Mouse (Mus musculus): ENCODE data around the gene Gm20662. TPM values are rescaled to one million over a fixed set of nuclear protein-coding genes. Genes with fewer than 3 reads are reported as not detected.
A peak's percentile ranks its signal among the peaks of the same experiment; 100 is the strongest.
"Not testable (repeated sequence)": the region's sequence is repeated elsewhere in the genome, so short reads cannot be mapped to it uniquely, and the experiment has no call there.

Gene Gm20662
- total RNA-seq, 2 experiments from 2014 or later, result not detected

GRCm38 (mm10) chr9:108001922-108002770 lies 6.0 kb downstream of the Gm20662 start, which contains the start of gene Ip6k1:
Gene Ip6k1 (plus strand): TSS chr9:108002501.
- peak; percentile 99 for ATAC-seq (replicated peaks; ENCODE audit: low FRiP score, low TSS enrichment, poor library complexity, severe bottlenecking)

DNA sequence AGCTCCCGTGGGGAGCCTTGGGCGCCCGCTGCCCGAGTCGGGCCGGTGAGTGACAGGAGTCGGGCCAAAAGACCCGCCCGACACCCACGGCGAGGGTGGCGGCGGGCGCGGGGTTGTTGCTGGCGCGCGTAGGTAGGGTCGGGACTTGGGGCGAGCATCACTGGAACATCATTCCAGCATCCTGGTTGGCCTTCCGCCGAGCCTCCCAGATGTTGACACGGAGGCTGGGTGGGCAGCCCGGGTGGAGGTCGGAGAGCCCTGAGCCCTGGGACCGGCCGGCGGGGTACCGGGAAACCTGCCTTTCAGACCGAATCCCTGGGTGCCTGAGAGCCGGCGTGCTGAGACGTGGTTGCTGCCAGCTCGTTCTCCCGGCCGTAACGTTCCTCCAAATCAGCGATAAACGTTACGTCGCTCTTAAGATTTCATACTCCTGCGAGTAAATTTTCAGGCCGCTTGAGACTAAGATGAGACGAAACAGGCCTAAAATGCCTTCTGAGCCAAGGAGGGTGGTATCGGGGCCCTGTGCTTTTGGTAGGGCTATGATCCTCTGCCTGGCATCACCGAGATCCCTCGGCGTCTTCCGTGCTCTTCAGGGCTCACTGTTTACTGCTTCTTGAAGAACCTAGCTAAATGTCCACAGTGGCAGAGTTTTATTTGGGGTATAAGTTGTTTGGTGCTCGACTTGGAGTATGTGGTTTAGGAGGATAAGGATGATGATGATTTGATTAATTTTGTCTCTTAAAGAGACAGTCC lies 6.8 kb downstream of the Gm20662 start:
- peak; percentile 6; the same call in 1 of the 2 replicates for ATAC-seq (replicated peaks; ENCODE audit: low FRiP score, low TSS enrichment, poor library complexity, severe bottlenecking)

GRCm38 (mm10) chr9:108003531-108003890 lies 7.4 kb downstream of the Gm20662 start:
- ATAC-seq (replicated peaks; ENCODE audit: low FRiP score, low TSS enrichment, poor library complexity, severe bottlenecking), result no peak

DNA sequence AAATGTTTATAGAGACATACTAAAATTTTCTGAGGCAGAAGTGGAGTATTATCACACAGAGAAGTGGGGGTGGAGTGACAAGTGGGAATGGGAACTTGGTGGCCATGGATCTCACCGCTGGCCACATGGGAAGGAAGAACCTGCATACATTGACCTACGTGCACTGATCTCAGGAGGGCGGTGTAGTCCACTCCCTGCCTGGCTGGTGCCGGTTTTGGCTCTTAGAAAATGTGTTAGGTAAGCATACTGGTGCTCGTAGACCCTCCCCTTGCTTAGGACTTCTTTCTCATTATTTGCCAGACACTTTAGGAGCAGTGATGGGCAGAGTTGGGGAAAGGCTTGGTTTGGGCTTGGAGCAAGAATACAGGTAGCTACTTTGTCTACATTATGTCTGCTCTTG lies 11.9 kb downstream of the Gm20662 start:
- ATAC-seq (replicated peaks; ENCODE audit: low FRiP score, low TSS enrichment, poor library complexity, severe bottlenecking), result no peak

DNA sequence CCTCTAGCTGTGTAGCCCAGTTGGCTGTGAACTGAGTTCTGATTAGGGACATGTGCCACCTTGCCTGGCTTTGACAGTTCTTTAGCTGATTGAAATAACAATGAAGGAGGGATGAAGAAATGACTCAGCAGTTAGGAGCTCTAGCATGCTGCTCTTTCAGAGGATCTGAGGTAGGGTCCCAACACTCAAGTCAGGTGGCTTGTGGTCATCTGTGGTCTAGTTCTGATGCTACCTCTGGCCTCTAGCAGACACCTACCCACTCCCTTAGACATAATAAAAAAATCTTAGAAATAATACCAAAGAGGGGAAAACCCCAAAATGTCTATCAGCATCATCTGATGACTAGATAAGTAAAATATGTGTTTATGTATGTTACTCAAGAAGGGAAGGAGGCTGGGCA lies 14.2 kb downstream of the Gm20662 start:
- ATAC-seq (replicated peaks; ENCODE audit: low FRiP score, low TSS enrichment, poor library complexity, severe bottlenecking), result 0 out of 2 replicates have a peak, but pooled peaks have one; percentile 43

DNA sequence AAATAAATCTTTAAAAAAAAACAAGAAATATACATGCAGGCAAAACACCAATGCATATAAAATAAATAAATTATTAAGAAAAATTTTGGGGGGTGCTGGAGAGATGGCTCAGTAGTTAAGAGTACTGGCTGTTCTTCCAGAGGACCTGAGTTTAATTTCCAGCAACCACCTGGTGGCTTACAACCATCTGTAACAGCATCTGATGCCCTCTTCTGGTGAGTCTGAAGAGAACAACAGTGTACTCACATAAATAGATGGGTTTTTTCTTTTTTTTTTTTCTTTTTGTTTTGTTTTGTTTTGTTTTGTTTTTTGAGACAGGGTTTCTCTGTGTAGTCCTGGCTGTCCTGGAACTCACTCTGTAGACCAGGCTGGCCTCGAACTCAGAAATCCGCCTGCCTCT lies 17.4 kb downstream of the Gm20662 start:
- not testable (repeated sequence) for ATAC-seq (replicated peaks; ENCODE audit: low FRiP score, low TSS enrichment, poor library complexity, severe bottlenecking)

DNA sequence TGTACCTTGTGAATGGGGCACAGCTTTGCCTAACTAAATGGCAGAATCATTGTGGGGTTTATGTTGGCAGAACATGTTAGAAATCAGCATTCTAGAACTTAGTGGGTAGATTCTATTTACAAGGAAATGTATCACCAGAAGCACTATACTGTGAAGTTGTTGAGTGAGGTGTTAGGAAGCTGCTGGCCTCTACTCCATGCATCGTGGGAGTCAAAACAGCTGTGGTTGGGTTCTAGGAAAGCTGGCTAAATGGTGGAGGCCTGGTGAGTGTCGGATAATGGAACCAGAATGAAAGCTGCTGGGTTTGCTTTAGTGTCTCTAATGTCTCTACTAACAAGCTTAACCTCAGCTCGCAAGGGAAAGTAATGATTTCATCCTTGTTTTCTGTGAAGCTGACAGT lies 21.0 kb downstream of the Gm20662 start:
- no peak for ATAC-seq (replicated peaks; ENCODE audit: low FRiP score, low TSS enrichment, poor library complexity, severe bottlenecking)

- no peak for ATAC-seq (replicated peaks; ENCODE audit: low FRiP score, low TSS enrichment, poor library complexity, severe bottlenecking)
Observed at GRCm38 (mm10) chr9:108020741-108021140, 24.6 kb downstream of the Gm20662 start.

- ATAC-seq (replicated peaks; ENCODE audit: low FRiP score, low TSS enrichment, poor library complexity, severe bottlenecking), result no peak
Observed at GRCm38 (mm10) chr9:108023216-108023615, 27.1 kb downstream of the Gm20662 start.

GRCm38 (mm10) chr9:108026584-108026983 lies 30.4 kb downstream of the Gm20662 start:
- ATAC-seq (replicated peaks; ENCODE audit: low FRiP score, low TSS enrichment, poor library complexity, severe bottlenecking), result no peak

DNA sequence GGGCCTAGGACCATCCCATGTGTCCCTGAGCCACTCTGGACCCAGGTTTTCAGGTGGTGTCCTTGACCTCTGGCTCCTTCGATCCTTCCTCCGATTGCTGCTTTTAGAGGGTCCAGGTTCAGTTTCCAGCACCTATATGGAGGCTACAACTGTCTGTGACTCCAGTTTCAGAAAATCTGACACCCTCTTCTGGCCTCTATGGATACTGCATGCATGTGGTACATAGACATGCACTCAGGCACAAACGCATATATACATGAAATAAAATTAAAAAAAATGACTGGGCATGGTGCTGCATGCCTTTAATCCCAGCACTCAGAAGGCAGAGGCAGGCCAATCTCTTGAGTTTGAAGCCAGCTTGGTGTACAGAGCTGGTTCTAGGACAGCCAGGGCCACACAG lies 31.7 kb downstream of the Gm20662 start:
- ATAC-seq (replicated peaks; ENCODE audit: low FRiP score, low TSS enrichment, poor library complexity, severe bottlenecking), result no peak

GRCm38 (mm10) chr9:108032126-108032525 lies 36.0 kb downstream of the Gm20662 start:
- ATAC-seq (replicated peaks; ENCODE audit: low FRiP score, low TSS enrichment, poor library complexity, severe bottlenecking), result no peak

DNA sequence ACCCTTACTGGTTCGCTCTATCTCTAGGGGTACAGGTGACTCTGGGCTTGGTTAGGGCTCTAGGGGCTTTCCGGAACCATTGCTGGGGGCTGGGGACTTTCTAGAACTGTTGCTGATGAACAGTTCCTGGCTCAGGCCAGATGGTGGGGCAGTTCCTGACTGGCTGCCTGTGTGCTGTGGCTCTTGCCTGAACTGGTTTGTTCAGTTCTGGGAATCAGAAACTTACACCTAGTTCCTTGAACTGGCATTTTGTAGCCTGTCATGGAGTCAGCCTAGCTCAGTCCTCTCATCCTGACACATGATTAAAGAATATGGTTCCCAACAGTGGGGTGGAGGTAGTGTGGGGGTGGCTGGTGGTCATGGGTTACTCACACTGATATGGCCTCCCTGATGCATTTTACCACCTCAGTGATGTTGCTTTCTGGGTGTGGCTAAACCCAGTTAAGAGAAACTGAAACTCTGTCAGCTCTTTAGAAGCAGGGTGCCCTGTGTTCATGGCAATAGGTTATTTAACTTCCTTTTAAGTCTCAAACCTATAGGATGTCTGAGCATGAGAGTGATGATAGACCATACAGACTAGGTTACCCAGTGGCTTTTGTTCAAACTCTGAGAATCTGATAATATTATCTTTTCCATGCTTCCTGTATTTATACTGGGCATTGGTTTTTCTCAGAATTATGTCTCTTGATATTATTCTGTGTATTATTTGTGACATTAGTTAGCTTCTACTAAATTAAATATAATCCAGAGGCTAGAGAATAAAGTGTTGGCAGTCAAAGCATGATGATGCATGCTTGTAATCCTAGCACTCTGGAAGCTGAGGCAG lies 39.4 kb downstream of the Gm20662 start:
- ATAC-seq (replicated peaks; ENCODE audit: low FRiP score, low TSS enrichment, poor library complexity, severe bottlenecking), result peak; percentile 59; the same call in 1 of the 2 replicates

- no peak for ATAC-seq (replicated peaks; ENCODE audit: low FRiP score, low TSS enrichment, poor library complexity, severe bottlenecking)
Observed at GRCm38 (mm10) chr9:108044751-108045492, 48.8 kb downstream of the Gm20662 start.

DNA sequence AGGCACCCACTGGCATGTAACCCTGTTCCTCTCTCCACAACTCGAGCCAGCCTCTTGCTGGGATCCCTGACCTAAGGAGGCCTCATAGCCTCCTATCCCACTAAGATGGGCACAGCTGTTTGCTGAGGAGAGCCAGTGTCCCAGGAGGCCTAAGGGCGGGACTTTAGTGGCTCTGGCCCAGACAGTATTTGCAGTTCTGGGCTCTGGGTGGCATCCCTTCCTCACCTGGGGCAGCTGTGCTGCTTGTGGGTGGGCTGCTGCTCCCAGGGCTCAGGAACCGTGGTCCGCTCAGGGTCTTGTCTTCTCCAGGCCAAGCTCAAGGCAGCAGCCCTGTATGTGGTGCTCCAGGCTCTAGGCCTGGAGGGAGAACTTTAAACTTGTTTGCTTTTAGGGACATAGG lies 50.4 kb downstream of the Gm20662 start:
- no peak for ATAC-seq (replicated peaks; ENCODE audit: low FRiP score, low TSS enrichment, poor library complexity, severe bottlenecking)

- ATAC-seq (replicated peaks; ENCODE audit: low FRiP score, low TSS enrichment, poor library complexity, severe bottlenecking), result peak; percentile 28; the same call in 1 of the 2 replicates
Observed at GRCm38 (mm10) chr9:108047601-108048565, 51.7 kb downstream of the Gm20662 start.

DNA sequence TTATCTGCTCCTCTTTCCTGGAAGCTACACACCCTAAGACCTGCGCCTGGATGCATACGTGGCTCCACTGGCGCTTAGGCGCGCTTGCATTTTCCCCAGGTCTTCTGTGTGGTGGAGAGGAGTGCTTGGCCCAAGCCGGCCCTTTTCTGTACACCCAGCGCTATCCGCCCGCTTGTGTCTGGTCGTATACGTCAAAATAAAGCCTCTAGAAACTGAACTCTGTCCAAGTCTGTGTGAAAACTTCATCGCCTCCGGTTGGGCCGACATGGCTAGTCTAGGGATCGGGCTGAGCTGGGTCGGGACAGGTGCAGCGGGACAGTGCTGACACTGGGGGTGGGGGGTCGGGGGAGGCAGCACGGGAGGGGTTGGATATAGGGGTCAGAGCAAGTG lies 52.4 kb downstream of the Gm20662 start:
- no peak; the same call in 1 of the 2 replicates for ATAC-seq (replicated peaks; ENCODE audit: low FRiP score, low TSS enrichment, poor library complexity, severe bottlenecking)

DNA sequence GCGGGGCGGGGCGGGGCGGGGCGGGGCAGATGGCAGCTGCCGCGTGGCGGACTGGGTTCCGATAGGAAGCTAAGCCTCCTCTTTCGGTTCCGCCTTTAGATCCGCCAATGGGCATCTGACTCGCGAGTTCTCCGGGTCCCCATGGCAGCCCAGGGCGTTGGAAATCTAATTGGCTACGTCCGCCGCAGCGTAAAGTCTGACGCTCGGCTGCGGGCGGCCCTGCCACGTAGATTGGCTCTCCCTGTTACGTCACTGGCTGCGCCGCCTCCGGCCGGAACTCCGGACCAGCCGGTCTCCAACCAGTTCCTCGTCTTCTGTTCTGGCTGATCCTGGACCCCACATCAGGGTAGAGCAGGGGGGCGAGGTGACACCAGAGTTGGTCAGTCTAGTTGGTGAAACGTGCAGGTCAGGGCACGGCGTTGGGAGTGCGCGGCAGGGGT lies 52.9 kb downstream of the Gm20662 start, which contains the start of gene Gmppb:
Gene Gmppb (plus strand): TSS at position 227 of the 440 bp plus-strand sequence.
- peak; percentile 79 for ATAC-seq (replicated peaks; ENCODE audit: low FRiP score, low TSS enrichment, poor library complexity, severe bottlenecking)

All from megakaryocyte-erythroid progenitor cell, adult 5-6 weeks (primary cell).